Mouse (Mus musculus): ENCODE measurements at regions not wholly inside any gene's neighbourhood (a gene's known extent, or its start where the extent isn't known, plus 50 kb on each side); places are given as distances from the start of the nearest gene placed in this dataset.
"Not testable (repeated sequence)": the region's sequence is repeated elsewhere in the genome, so short reads cannot be mapped to it uniquely, and the experiment has no call there.

DNA sequence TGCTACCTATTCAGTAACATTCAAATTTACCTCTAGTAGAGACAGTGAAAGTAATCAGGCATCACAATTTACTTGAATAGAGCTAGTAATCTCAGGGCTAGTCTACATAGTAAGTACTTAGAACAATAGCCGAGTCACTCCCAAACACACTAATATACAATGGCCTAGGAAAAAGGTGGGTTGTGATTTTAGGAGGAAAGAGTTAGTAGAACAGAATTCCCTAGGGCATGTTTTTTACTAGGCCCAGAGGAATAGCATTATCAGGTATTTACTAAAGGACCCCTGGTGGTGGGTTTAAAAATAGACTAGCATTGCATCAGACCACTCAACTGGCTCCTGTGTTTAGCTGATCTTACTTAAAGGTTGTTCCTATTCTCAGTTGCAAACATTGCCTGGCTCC, 535.8 kb downstream of the Mat2b start:
- DNase-seq (ENCODE audit: low read depth), result not testable (repeated sequence)

DNA sequence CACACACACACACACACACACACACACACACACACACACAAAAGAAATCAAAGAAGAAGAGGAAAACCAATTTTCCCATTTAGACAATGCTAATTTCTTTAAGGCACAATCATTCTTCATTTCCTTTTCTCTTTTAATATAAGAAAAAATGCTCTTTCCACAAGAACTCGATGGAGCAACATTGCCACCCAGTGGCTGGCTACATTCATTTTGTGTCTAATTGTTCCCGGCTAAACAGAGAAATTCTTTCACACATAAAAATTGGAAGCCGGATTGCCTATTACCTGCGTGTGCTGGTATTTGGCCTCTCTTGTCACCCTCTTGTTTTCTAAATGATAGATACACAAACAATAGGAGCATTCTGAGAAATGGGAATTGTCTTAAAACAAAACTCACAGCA, 545.7 kb downstream of the Mat2b start:
- peak; percentile 70 for DNase-seq (ENCODE audit: low read depth)

DNA sequence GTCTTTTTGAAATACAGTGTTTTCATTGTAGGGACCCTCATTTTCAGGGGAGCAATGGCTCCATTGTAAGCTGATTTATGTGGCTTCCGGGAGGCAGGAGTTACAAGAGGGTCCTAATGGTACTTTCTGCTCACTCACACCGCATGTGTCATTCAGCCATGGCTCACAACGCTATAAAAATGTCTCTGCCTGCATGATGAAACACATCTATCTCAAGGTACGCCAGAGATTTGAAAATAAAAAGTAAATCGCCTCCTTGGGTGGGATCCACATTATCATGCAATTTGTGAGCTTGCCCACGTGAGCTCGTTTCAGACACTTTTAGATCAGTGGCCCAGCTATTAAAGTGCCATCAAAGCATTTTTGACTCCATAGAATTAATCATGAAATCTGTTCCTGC, 557.2 kb downstream of the Mat2b start:
- DNase-seq (ENCODE audit: low read depth), result no peak

DNA sequence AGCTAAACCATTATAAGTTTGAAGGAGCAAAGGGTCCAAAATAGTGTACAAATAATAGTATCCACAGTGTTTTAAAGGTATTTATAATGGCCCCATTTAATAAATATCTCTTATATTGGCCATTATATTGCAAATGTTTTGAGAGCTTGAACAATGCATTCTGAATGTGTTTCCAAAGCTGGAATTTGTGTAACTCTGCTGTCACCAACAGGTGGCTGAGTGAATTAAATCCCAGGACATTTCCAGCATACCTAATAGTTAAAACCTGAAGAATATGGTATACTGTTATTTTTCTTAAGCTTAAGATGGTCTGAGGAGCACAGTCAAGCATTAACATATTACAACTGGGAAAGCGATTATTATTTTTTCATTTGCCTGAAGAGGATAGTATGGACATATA, 592.4 kb downstream of the Mat2b start:
- no peak for DNase-seq (ENCODE audit: low read depth)

DNA sequence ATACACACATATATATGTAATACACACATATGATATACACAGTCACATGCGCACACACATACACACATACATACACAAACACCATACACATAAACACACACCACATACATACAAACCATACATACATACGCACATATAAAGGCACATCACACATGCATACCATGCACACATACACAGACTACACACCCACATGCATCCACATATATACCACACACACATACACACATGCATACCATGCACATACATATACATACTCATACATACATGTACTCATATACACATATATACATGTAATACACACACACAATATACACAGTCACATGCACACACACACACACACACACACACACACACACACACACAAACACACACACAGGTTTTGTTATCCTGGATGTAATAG, 620.7 kb downstream of the Mat2b start:
- DNase-seq (ENCODE audit: low read depth), result no peak

DNA sequence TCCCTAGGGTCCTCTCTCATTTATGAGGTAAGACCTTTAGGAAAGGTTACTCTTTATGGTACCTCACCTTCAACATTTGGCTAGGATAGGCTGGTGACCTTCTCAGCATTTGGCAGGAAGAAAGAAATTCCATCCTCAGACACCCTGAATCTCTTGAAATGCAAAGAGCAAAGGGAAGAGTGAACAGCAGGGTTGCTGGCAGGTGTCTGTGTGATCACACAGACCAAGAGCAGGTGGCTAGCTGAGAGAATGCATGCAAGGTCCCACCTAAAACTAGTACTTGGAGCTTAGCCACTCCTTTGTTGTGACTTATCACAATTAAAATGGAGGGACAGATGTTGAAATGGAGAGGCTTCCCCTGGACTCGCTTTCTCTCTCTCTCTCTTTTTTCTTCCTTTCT, 644.5 kb downstream of the Mat2b start:
- DNase-seq (ENCODE audit: low read depth), result no peak

DNA sequence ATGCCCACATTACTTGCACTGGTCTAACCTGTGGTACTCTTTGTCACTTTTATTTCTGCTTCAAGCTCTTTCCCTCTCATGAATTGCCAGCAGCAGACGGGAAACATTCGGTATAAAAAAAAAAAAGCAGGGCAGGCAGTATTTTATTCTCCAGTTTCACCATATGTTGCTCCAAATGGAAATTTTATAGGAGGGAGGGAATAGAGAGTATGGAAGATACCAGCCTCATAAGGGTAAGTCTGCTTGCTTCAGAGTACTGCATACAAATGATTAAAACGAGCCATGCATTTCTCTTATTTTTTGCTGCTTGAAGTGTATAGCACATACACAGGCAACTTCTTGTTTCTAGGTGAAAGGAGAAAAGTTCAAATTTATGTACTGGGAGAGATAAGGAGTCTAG, 667.5 kb downstream of the Mat2b start:
- DNase-seq (ENCODE audit: low read depth), result no peak

DNA sequence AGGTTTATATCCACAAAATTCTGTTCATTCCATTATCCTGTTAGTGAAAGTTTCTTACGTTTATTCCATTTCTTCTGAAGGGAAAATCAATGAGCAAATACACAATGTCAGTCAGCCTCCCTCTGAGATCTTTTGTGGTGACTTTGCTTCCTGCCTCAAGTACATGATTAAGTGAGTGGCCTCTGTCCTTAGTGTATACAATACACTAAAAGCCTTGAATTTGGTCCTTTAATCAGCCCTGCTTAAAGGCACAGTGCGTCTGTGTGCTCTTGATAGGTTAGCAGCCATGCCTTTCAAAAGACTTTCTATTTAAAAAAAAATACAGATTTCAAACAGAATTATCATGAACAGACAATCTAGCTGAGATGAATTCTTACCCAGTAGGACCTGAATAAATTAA, 695.5 kb downstream of the Mat2b start:
- no peak for DNase-seq (ENCODE audit: low read depth)

DNA sequence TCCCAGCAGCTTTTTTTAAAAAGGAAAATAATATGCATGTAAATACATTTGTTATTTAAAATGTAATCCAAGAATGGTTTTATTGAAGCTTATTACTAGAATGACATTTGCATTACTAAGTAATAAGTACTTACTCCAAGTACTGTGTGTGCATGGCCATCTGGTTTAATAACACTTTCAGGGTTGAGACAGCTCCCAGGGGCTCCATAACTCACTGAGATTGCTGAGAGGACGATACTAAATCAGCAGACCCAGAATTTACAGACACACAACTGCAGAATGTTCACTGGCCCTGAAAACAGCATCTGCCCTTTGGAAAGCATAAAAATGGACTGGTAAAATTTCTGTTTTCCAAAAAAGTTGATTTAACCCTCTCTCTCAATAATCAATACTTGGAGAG, 696.4 kb downstream of the Mat2b start:
- no peak for DNase-seq (ENCODE audit: low read depth)

DNA sequence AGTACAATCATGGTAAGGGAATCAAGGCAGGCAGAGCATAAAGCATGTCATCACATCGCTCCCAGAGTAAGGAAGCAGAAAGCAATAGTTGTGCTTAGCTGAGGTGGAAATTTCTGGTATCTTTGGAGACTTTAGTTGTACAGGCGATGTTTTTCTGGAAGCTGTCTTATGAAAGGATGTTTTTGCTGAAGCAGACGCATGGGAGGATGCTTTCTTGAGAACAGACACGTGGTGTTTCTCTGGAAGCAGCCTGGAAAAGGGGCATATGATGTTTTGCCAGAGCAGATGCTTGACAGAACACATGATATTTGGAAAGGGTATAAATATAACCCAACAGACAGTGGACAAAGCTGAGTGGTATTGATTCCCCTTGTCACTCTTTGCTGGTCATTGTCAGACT, 722.4 kb downstream of the Mat2b start:
- no peak for DNase-seq (ENCODE audit: low read depth)

DNA sequence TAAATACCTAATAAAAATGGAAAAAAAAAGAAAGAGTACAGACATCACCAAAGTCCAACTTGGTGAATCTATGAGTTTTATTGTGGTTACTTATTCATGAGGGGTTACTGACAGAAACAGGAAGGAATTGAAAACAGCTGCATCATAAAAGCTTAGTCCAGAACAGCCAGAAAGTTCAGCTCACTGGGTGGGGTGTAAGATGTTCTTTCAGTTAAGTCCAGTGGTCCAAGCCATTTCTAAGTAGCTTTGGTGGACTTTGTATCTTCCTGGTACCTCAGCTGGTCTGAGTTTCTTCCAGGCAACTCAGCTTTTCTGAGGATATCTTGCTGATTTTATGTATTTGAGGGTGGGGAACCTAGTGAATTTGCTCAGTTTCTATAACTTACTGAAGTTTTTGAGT, 731.3 kb downstream of the Mat2b start:
- no peak for DNase-seq (ENCODE audit: low read depth)

DNA sequence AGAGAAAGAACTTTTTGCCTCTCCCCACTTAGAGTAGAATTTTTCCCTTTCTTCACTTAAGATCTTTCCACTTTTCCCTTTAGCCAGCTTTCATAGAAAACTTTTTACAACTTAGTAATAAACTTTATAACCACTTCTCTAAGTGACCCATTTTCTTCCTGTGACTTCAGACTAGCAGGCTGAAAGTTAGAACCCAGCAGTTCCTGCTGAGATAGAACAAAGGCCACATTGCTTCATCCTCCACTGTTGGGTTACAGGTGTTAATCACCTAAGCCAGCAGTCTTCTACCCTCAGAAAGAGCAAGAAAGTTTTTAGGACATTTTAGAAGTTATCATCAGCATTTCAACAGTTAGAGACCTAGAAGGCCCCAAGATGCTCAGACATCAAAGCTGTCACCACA, 740.6 kb downstream of the Mat2b start:
- no peak for DNase-seq (ENCODE audit: low read depth)

DNA sequence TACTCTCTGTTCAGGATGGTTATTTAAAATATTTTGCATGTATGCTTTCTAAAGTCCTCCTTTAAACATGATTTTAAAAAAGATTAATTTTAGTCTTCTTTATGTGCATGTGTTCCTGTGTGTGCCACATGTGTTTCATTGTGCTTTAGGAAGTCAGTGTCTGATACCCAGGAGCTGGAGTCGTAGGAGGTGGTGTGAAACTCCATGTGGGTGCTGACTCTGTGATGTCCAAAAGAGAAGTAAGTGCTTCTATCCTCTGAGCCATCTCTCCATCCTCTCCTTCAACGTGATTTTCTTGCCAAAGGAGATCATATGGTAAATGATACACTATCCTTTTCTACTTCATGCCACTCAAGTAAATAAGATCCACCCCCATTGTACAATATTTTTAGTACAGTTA, 750.8 kb downstream of the Mat2b start:
- DNase-seq (ENCODE audit: low read depth), result no peak

DNA sequence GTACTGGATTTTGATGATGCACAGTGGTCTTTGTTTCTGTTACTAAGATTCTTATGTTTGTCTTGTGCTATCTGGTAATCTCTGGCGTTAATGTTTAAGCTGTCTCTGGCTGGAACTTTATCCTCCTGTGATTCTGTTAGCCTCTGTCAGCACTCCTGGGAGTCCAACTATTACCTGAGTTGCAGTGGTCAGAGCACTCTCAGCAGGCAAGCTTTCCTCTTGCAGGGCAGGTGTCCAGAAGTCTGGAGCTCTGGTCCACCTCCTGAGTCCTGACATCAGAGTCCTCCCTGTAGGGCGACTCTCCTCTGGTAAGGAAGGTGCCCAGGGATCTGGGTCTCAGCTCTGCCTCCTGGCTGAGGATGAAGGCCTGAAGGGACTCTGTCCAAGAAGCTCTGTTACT, 760.8 kb downstream of the Mat2b start:
- DNase-seq (ENCODE audit: low read depth), result no peak

DNA sequence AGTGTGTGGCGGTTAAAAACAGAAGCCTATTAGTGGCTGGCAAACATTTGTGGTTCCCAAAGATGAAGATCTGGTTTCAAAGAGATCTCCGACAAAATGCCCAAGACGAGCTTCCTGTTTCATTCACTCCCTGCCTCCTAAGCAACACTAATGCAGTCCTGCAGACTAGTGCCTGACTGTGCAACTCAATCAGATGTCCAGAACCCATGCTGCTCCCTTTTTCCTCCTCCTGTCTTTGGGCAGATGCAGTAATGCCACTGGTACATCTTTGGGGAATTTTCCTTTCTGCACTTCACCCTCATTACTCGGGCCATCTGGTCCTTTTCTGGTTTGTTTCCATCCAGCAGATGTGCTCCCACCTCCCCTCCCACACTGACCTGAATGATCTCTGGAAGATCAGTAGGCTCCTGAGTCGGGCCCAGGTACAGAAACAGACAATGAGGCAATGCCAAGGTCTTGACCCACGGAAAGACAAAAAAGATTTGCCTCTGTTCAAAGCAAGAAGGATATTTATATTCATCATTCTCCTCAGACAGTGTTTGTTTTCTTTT, 771.0 kb downstream of the Mat2b start:
- no peak for DNase-seq (ENCODE audit: low read depth)

DNA sequence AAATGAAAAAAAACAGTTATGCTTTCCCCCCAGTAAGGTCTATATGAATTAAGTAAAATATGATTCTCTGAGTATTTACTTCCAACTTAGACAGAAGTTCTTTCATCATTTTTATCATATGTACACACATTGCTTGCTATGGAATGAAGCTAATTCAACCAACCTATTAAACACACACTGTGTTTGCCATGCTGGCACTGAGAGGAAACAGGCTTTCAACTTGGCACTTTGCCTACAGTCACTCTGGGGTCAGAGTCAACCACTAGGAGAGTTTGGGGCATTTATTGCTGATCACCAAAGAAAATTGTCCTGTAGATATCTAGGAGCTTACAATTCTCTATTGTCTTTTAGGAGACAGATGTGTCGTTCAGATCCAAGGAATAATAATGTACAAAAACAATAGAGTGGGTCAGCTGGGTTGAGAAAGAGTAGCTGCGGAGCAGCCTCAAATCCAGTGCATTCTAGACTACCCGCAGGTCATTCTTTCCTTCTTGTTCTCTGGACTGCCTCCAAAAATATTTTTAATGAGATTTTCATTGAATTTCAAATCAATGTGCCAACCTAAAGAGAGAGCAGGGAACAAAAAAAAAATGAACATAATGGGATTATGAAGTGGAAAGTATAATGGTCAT, 777.2 kb downstream of the Mat2b start:
- no peak for DNase-seq (ENCODE audit: low read depth)

DNA sequence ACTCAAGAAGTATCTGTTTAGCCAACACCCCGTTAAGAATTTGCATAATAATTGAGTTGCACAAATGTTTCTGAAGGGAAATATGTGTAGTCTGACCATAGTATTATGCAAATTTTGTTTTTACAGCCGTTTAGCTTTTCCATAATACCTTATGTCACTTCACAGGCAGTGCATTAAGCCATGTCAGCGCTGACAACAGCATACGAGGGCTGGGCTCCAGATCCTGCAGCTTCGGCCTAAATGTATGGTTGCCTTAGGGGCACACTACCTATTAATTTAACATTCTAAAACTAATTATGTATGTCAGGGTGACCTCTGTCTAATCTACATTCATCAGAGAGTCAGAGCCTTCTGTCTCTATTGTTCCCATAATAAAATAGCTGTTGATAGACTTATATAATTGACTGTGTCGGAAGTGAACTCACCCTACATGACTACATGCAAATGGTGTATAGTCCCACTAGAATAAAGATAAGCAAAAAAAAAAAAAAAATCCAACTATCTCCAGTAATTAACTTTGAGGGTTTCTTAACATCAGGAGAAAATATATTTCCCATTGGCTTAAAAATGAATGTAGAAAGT, 795.3 kb downstream of the Mat2b start:
- DNase-seq (ENCODE audit: low read depth), result no peak

DNA sequence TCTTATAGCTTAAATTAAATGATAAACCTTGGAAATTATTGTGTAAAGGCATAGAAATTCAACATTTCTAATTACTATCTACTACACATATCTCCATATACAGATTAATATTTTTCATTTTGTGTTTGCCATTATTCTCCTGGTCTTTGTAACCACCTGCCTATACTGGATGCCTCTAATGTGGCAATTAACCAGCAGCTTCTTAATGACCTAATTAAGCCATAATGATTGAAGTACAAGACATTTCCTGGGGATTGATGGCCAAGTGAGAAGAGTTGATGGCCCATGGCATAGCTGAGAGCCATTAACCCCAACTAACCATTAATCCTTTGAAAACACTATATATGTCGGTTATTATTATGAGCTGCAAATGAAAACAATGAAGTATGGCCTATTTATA, 811.7 kb downstream of the Mat2b start:
- no peak for DNase-seq (ENCODE audit: low read depth)

DNA sequence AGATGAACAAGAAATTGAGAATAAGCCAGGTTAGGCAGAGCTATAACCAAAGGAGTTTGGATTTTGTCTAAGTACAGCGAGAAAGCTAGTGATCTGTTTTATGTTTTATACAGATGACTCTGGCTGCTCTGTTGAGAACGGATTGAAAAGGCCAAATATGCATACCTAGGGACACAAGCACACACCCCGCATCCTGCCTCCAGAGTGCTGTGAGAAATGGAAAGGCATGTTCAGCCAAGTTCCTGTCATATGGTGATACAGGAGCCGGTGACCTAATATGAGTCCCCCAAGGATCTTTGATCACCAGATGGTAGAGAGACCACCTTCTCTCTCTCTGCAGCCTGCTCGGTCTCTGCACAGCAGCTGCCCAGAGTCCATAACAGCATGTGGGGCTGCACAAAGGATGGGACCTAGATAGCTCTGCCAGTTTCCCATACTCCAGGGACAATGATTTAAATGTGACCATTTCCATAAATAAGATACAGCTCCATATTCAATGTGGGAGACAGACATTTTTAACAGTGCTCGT, 826.5 kb downstream of the Mat2b start:
- DNase-seq (ENCODE audit: low read depth), result no peak
